Mouse (Mus musculus) macrophage (primary cell): ENCODE measurements around the gene Capza2. TPM values are rescaled to one million over a fixed set of nuclear protein-coding genes. Genes with fewer than 3 reads are reported as not detected.

Source experiments
- polyA plus RNA-seq: library from polyadenylated mRNA; stranded (reverse); fragments of 250-400 nt; gene quantifications from 3 replicates; pipeline ENCODE4 v1.2.4, GENCODE M21; 2018; ENCODE audit warnings: inconsistent platforms

Capza2 gene
- polyA plus RNA-seq, 1 experiment from 2014 or later = 700 TPM

Other genes with a start within 250 kb of the Capza2 start
- 0.79 to 1.2 TPM (median 1.1 TPM) in 3 replicates for gene Met, start 172.4 kb upstream of the Capza2 start, polyA plus RNA-seq
- 3.8 to 8.0 TPM (median 6.2 TPM) in 3 replicates for gene St7, start 56.7 kb downstream of the Capza2 start, polyA plus RNA-seq